Mouse (Mus musculus): ENCODE data around the gene Pramel5.
"Not testable (repeated sequence)": the region's sequence is repeated elsewhere in the genome, so short reads cannot be mapped to it uniquely, and the experiment has no call there.

Pramel5 gene

GRCm38 (mm10) chr4:144280388-144280787 is at the start of gene Pramel5:
Pramel5 (minus strand) TSS chr4:144280488.
- DNase-seq (ENCODE audit: low read depth, low spot score): not testable (repeated sequence)

DNA sequence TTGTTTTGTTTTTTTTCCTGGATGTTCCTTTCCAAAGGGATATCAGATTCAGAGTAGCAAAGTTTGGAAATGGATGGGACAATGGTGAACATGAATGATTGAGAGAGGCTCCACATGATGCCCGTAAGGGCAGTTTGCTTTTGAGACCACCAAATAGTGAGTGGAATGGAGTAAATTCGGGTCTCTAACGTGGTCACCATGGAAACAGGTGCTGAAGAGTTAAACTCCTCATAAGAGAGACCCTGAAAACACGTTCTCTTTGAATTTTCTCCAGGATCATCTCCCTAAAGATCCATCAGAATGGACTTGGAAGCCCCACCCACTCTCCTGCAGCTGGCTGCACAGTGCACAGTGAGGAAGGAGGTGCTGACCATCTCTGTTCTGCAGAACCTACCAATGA is 49.7 kb upstream of the Pramel5 start, which contains the start of gene Gm13128:
Gene Gm13128 (plus strand): TSS at position 301 of the 400 bp plus-strand sequence.
- DNase-seq (ENCODE audit: low read depth, low spot score): not testable (repeated sequence)

DNA sequence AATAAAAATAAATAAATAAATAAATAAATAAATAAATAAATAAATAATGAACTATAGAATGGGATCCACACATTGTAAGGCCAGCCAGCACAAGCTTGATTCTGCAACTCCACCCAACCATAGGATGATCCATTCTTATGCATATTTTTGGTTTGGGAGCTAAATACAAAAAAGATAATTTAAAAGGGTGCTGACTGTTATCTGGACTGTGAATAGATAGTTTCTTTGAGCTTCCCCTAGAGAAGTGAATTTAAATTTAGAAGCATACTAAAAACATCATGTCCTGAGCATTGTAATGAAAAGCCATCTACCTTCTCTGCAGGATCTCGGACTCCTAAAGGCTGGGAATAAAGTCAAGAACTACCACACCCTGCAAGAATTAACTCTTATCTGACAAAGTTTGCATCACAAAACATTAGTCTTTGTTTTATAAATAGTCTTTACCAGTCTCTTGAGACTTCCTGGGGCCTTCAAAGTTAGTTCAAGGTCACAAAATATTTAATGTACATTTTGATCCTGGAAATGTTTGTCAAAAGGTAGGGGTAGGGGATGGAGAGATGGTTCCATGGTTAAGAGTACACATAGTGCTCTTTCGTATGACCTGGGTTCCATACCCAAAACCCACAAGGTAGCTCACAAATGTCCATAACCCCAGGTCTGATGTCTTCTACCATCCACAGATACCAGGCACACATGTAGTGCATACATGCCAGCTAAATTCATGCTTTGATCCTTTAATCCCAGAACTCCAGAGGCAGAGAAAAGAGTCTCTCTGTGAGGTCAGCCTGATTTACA is 32.6 kb upstream of the Pramel5 start:
- not testable (repeated sequence) for DNase-seq (ENCODE audit: low read depth, low spot score)

DNA sequence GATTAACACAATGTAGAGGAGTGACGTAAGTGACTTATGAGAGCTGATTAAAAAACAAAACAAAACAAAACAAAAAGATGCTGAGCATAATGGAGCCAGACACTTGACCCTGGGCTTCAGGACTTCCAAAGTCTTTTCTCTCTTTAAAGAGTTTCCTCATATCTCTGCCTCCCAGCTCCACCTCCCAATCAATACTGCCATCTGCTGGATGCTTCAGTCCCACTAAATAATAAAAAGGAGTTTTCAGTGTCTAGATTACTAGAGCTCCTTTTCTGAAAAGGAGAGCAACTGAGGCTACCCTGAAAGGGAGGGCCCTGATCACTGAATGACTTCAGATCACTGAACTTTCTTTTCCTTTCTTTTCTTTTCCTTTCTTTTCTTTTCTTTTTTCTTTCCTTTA is 19.1 kb upstream of the Pramel5 start:
- not testable (repeated sequence) for DNase-seq (ENCODE audit: low read depth, low spot score)

DNA sequence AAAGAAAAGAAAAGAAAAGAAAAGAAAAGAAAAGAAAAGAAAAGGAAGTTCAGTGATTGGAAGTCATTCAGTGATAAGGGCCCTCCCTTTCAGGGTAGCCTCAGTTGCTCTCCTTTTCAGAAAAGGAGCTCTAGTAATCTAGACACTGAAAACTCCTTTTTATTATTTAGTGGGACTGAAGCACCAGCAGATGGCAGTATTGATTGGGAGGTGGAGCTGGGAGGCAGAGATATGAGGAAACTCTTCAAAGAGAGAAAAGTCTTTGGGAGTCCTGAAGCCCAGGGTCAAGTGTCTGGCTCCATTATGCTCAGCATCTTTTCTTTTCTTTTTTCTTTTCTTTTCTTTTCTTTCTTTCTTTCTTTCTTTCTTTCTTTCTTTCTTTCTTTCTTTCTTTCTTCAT is 25.5 kb downstream of the Pramel5 start:
- DNase-seq (ENCODE audit: low read depth, low spot score): not testable (repeated sequence)
